Mouse (Mus musculus) testis, postnatal 10 days (tissue): ENCODE measurements at regions not wholly inside any gene's neighbourhood (a gene's known extent, or its start where the extent isn't known, plus 50 kb on each side); places are given as distances from the start of the nearest gene placed in this dataset.
A peak's percentile ranks its signal among the peaks of the same experiment; 100 is the strongest.

ENCODE experiments used
- DNase-seq: peaks from one replicate; pipeline ENCODE4 v3.0.0; 2021; ENCODE audit warnings: low spot score

DNA sequence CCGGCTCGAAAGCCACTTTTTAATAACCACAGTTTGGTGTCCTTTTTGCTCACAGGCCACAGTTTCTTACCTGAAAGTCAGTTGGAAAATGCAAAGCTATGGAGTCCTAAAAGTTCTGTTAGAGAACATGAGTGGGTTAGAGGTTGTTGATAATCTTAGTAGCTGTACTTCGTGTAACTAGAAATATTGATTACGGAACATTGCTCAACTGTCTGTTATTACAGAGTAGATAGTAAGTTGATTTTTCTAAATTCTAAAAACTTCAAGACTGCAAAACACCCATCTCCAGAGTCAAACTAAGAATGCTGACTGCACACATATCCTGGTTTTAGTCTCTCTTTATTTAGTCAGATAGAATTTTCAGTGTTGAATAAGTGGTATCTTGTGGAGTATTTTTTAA, 111.0 kb downstream of the Slc38a4 start:
- no peak for DNase-seq

DNA sequence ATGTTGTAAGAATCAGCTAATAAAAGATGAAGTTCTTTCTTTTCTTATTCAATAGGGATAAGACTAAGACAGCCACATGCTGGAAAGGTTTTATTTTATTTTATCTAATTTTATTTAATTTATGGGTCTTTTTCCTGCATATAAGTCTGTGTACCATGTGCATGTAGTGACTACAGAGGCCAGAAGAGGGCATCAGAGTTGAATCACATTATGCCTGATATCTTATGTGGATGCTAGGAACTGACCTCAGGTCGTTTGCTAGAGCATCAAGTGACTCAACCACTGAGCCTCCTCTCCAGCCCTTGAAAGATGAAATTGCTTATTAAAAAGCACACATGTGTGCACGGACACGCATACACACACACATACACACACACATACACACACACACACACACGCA, 113.1 kb downstream of the Slc38a4 start:
- no peak for DNase-seq

DNA sequence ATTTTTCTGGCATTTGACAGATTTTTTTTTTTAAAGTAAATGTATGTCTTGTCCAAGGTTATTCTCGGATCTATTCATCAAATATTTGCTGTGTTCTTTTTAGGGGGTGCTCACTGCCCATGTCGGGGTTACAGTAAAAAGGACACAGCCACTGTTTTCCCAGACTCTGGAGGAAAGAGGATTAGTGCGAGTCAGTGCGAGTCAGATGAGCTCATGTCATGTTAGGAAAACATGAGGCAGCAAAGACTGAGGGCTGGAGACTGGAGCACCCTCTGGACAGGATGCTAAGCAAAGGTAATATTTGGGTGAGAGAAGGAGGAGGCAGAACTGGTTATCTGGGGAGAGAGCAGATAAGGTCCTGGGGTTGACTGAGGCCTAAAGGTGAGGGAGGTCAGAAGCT, 117.3 kb downstream of the Slc38a4 start:
- DNase-seq, result no peak

DNA sequence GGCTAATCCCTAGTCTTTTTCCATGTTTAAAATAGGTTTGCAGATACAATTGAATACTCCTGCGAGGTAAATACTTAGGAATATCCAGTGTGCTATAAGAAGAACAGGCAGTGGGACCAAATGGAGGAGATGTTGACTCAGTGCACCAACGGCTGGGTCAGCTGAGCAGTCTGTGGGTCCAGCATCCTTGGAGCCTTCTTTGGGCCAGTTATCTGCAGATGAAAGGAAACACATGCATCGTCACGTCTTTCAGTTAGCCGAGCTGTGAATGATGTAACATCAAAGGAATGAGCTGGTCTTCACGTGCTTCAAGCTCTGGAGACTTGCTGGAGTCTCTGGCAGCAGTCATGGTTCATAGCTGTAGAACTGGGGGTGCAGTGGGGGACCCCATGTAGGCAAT, 118.1 kb downstream of the Slc38a4 start:
- DNase-seq, result no peak

DNA sequence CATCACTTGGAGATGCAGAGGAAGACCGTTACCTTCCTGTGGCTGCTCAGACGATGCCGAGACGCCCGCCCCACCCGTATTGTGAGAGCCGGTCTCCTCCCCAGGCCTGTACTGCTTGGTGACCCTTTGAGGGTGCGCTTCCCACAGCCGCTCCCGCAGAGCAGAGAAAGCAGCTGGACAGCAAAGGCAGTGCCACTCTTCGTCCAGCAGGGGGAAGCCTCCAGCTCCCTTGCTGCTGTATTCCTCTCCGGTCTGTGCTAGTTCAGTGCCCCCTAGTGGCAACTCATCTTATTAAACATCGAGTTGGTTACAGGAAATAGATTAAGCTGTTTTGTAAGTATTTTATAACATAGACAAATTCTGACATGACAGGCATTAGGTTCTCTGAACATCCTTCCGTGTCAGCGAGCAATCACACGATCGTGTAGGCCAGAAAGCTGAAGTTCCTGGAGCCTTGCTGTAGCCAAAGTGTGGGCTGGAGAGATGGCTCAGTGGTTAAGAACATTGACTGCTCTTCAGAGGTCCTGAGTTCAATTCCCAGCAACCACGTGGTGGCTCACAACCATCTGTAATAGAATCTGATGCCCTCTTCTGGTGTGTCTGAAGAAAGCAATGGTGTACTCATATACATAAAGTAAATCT, 118.9 kb downstream of the Slc38a4 start:
- peak; percentile 88 for DNase-seq

DNA sequence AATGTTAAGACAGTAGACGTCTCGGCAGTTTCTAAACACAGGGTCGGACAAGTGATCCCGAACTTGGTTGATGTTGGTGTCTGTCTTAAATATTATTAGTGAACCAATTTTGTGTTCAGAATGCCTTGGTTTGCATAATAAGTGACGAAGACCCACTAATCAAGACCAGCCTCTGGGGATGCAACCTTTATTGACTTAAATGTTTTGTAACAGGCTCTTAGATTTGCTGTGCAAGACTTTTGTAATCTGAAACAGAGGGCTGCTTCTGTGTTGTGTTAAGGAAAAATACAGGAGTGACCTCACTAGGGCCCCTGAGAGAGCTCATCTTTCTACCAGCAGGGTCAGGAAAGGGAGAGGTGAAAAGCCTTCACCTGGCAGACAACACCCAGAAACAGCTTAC, 119.5 kb downstream of the Slc38a4 start:
- DNase-seq, result no peak

DNA sequence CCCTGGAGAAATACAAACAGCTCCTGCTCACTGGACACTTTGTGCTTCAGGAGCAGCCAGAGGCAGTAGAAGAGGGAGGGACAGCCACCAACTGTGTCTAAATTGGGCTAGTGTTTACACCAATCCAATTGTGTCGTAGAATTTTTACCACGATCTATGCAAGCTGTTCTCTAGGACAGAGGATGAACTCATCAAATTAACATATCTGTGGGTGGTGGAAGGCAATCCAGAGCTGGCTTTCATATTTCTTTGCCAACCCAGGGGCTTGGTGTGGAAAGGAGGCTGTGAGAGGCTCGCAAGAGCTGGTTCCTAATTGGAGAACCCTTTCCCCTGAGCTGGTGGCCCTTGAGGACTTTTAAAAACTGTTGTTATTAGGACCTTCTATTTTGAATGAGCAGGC, 122.3 kb downstream of the Slc38a4 start:
- DNase-seq, result no peak

DNA sequence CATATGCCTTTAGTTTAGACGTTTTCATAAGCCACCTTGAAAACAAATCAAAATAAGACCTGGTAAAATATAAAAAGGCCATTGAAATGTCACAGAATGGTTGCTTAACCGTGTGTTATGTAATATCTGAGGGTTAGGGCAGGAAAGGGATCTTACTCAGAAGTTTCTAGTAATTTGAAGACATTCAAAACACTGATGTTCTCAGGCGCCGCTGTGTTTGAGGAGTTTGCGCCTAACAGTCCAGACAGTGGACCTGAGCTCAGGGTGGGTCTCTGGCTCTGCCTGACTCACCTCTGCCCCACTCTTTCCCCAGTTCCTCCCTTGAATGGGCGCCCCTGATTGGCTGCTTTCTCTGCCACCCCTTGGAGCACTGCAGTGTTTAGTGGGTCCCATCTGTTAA, 125.2 kb downstream of the Slc38a4 start:
- no peak for DNase-seq

DNA sequence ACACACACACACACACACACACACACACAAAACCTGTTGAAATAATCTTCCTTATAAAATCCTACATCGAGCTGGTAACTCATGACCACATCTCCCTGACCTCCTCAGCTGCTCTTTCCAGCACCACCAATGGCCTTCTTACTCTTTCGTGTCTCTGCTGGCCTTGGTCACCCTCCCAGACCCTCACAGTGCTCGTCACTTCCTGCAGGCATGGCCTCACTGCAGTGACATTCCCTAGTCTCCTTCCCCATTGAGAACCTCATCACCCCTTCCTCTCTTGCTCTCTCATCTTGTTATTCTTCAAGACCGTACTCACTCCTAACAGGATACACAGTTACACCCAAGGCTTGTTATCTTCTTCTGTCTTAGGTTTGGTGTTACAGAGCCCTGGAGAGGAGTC, 126.0 kb downstream of the Slc38a4 start:
- DNase-seq, result no peak

DNA sequence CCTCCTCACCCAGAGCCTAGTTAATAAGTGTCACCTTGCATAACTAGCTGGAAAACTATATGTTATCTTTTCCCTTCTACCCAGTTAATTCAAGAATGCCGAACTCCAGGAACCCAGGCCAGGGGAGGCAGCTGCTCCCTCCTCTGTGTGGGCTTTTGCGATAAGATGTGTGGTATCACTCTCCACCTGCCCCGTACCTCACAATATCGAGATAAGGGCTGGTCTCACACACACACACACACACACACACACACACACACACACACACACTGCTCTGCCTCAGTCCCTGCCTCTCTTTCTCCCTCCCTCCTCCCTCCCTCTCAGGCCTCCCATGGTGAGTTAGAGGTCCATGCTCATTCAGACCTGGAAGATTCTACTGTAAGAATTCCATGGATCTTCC, 127.1 kb downstream of the Slc38a4 start:
- no peak for DNase-seq

DNA sequence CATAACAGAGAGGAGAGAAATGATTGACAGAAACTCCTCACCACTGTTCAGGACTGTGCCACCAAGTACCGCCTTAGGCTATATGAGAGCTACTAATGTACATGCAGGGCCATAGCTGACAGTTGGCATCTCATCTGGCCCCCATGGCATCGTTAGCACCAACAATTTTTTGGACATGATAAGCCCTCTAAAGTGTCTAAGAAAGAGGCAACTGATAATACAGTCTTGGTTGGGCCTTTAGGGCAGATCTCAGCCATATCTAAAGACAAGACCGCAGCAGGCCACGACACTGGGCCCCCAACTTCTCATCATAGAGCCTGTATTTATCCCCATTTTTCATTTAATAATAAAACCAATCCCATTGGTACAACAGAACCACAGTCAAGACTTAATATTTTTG, 128.1 kb downstream of the Slc38a4 start:
- no peak for DNase-seq

DNA sequence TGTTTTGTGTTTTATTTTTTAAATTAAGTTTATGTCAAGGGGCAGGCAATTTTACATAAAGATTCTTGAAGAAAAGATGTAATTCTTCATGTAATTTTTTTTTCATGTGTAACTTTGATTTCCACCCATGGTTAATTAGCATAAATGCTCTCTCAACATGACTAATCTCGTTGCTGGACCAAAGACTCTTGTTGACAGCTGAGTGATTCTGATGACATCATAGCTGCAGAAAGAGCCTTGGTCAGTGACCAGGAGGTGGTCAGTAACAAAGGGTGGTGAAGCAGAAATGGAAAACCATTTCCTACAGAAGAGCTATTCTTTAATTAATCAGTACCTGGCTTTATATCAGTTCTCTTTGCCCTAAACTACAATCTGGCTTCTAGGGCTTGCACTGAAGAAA, 129.1 kb downstream of the Slc38a4 start:
- no peak for DNase-seq

DNA sequence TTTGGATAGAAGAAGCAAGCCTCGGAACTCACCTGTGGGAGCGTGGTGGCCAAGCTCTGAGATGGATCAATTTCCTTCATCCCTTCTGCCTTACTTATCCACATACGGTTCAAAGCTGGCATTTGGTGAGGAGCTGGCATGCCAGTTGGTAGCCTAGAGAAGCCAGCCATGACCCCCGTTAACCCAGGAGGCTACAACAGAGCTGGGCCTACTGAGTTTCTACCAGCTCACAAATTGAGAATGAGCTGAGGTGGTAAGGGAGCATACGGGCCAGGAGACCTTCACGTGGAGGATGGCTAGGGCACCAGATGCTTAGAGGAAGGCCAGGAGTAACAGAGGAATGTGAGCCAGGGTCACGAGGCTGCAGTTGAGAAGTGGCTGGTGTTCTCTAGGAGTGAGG, 139.2 kb downstream of the Slc38a4 start:
- DNase-seq, result no peak

DNA sequence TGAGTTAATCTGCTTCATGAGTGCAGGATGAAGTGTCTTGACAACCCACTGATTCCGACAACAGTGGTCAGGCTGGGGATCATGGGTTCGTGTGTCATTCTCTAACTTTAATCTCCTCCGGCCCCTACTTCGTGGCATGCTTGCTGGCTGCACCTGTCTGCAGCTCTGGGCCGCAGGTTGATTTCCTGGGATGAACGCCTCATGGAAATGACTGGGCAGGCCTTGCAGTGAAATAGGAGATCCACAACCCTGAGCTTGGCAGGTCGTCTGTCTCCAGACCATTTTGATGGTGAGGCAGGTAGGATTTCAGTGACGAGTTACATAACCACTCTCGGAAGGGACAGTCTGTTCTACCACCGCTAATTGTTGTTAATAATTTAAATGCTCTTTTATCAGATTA, 140.2 kb downstream of the Slc38a4 start:
- no peak for DNase-seq

DNA sequence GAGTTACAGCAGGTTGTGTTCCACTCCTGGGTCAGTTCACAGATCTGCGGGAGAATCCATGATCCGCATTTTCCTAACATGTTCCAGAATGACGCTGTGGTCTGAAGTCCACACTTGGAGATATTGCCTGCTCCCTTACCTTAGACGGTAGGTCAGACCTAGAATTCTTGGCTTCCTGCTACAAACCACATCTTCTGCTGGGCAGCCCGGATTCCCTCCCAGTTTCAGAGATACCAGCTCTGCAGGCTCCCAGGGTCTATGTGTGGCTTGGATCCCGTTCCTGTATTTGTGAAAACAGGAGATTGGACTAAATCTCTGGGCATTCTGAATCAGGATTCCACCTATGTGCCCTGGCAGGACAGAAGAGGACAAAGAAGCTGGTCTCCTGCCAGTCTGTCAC, 140.8 kb downstream of the Slc38a4 start:
- DNase-seq, result no peak

DNA sequence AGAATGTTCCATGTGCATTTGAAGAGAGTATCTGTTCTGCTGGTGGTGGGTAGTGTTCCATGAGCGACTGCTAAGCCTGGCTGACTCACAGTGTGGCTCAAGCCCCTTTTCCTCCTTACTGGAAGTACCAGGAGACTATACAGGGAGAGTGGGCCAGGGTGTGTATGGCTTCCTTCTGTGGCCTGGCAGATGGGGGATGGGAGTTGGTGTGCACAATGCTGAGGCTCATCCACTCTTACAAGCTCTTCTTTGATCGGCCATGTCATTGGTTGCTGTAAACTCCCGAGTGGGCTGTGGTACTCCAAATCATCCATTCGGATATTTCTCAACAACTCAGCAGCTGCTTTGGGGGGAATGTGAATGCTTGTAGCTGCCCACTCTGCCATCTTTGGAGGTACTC, 150.2 kb downstream of the Slc38a4 start:
- DNase-seq, result no peak

DNA sequence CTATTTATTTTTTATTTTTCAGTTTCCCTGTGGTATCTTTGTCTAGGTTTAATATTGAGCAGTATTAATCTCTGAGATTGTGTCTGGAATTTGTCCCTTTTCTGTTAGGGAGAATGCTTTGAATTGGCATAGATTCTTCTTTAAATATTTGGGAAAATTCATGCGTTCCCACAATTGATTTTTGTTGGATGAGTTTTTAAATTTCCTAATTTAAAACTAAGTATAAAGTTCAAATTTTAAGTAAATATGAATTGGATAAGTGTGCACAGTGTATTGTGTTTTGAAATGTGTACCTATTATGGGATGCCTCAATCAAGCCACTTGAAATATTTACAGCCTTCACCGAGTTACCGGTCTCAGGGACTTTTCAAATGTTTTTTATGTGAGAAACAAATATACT, 152.3 kb downstream of the Slc38a4 start:
- no peak for DNase-seq

DNA sequence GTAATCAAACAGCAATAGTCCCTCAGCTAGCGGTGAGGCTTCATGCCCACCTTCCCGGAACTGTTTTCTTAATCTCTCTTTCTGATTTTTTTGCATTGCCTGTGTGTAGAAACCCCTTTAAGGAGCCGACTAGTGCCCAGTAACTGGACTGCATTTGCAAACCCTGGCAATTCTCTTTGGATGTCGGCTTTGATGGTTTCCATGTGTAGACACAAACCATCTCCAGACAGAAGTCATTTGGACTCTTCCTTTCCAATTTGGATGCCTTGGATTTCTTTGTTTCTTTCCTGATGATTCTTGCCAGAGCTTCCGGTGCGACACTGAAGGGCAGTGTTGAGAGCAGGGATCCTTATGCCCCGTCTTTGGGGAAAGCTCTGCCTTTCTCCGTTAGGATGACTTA, 153.0 kb downstream of the Slc38a4 start:
- no peak for DNase-seq

DNA sequence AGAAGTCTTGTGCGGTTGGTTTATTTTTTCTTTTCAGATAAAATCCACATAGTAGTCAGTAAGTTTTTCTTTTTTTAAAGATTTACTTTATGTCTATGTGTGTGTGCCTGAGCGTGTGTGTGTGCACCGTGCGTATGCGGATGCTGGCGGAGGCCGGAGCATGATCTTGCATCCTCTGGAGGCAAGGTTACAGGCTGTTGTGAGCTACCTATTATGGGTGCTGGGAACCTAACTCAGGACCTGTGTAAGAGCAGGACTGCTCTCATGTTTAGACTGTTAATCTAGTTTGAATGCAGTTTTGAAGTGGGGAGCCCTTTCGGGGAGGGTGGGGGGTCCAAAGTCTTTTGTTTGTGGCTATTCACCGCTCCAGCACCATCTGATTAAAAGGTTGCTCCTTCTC, 154.1 kb downstream of the Slc38a4 start:
- DNase-seq, result no peak

DNA sequence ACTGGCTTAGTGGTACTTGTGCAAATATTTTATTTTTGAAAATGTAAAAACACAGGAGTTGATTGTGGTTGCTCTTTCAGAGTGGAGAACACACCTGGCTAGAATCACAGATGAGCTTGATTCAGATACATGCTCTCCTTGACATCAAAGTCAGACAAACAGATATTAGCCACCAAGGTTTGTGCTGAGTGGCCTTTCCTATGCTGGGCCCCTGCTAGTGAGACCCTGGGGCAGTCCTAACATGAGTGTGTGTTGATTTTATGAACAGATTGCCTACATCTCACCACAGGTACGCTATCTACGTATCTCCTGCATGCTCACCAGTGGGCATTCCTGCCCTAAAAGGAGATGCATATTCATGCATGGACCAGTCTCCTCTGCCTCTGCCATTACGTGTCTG, 157.5 kb downstream of the Slc38a4 start:
- no peak for DNase-seq

DNA sequence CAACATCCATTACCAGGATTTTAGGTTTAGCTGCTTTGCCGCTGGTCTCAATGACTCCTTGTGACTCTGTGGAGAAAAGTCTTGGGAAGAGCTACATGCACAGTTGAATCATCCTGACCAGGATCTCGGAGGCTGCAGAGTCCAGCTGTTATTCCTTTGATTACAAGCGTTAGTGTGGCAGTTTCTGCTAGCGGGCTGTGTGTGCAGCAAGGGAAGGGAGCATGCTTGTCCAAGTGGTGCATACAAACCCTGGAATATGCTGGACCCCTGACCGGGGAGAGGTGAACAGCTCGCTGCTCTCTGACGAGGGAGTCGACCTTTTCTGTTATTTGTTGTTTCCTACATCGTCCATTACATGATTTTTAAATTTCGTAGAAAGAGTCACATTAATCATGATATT, 170.9 kb downstream of the Slc38a4 start:
- DNase-seq, result no peak

DNA sequence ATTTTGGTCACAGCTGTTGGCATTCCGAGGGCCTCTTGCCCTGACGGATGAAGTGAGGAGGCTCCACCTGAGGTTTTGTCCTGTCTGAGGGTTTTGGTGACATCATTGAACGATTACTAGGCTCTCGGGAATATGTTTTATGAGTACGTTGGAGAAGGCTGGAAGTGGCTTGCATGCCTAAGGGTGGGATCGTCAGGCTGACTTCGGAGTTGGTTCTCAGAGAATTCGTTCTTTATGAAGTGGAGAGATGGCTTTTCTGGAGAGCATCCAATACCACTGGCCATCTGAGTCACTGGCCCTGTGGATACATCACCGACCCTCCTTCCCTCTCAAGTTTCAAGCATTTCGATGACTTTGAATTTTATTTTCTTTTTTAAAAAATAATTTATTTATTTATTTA, 172.0 kb downstream of the Slc38a4 start:
- no peak for DNase-seq

DNA sequence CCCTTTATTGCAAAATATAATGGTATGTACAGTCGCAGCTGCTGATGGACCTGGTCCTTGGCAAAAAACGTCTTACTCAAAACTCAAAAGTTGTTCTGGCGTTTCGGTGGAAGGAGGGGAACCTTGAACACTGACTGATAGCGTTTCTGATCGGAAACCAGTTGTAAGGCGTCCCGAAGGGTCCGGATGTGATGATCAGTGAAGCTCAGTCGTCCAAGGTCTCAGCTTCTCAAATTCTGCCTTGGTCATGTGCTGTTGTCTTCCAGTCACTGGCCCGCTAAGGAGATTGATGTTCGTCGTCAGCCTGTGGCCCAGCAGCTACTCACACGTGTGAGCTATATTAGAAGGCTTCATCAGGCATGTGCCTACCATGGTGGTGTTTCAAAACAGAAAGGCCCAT, 173.5 kb downstream of the Slc38a4 start:
- DNase-seq, result no peak

DNA sequence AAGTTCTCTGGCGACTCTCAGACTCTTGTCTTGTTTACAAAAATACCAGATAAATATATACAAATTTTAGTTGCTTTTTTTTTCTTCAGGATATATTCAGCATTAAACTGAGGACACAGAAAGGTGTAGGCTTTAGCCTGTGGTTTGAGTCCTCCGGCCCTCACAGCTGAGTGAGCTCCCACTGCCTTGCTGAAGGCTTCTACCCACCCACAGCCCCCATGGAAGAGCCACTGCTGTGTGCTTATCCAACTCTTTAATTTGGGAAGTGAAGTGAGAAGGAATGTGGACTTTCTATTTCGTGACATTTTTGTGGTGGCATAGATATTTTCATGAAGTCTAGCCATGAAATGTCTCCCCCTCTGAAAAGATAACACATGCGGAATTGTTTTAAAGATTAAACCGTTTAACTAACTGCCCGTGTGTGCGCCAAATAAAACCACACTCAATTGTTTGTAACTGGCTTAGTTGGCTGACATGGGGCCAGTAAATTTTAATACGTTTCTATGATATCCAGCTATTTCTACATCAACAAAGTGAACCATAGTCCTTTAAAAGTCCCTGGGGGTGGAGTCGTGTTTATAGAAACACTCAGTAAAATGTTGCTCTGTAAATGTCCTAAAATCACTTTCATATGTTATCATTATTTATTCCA, 174.1 kb downstream of the Slc38a4 start:
- no peak for DNase-seq
